Mouse (Mus musculus): ENCODE measurements around the gene Gm38431. TPM values are rescaled to one million over a fixed set of nuclear protein-coding genes. Genes with fewer than 3 reads are reported as not detected.

Gene Gm38431
- polyA plus RNA-seq, 1 experiment from 2014 or later, result 0.91 TPM

- H3K4me1 ChIP-seq (replicated peaks; ENCODE audit: insufficient read depth, low read length), result no peaks in the 10 kb centered on the region
- WGBS, result 77% methylated on average over 6 of the region's 6 CpGs
These were observed 22.0 kb upstream of the Gm38431 start for GRCm38 (mm10) chr9:21113751-21114150.

GRCm38 (mm10) chr9:21107607-21108237 lies 15.9 kb upstream of the Gm38431 start:
- Histone ChIP-seq H3K4me2 (ENCODE audit: low read length) (no peak overlapping the region), H3K27me3 (ENCODE audit: insufficient read depth, low read length) (no peaks in the 10 kb centered on the region), H3K4me3 (replicated peaks; ENCODE audit: low read depth, low read length) (no peak overlapping the region), H3K4me1 (replicated peaks; ENCODE audit: insufficient read depth, low read length) (no peaks in the 10 kb centered on the region), H3K9me3 (replicated peaks; ENCODE audit: low read length) (no peaks in the 10 kb centered on the region), H3K27ac (no peak overlapping the region), H3K36me3 (ENCODE audit: insufficient read depth, low read length) (no peaks in the 10 kb centered on the region), H3K9ac (ENCODE audit: low read depth, low read length) (no peak overlapping the region)
- DNase-seq (ENCODE audit: low spot score) (no peak), ATAC-seq (replicated peaks; ENCODE audit: low FRiP score, low read depth) (no peak)
- WGBS, result 50% methylated on average over 23 of the region's 23 CpGs
- TF ChIP-seq CTCF (IDR thresholded peaks at IDR 0.05; ENCODE audit: low read depth), result no peak

More at GRCm38 (mm10) chr9:21113751-21114150, 22.0 kb upstream of the Gm38431 start:
- no peaks in the 10 kb centered on the region for H3K36me3 ChIP-seq (ENCODE audit: insufficient read depth, low read length)
- no peak for DNase-seq (ENCODE audit: low spot score)
- ATAC-seq (replicated peaks; ENCODE audit: low FRiP score, low read depth), result no peak
- H3K27me3 ChIP-seq (ENCODE audit: insufficient read depth, low read length), result no peaks in the 10 kb centered on the region
- no peak for TF ChIP-seq CTCF (IDR thresholded peaks at IDR 0.05; ENCODE audit: low read depth)
- H3K4me3 ChIP-seq (replicated peaks; ENCODE audit: low read depth, low read length), result no peak overlapping the region
- H3K9ac ChIP-seq (ENCODE audit: low read depth, low read length), result no peak overlapping the region
- no peak overlapping the region for H3K4me2 ChIP-seq (ENCODE audit: low read length)
- no peaks in the 10 kb centered on the region for H3K9me3 ChIP-seq (replicated peaks; ENCODE audit: low read length)
- H3K27ac ChIP-seq, result no peak overlapping the region

GRCm38 (mm10) chr9:21105760-21106564 lies 14.2 kb upstream of the Gm38431 start:
- 64% methylated on average over 5 of the region's 5 CpGs for whole genome bisulfite sequencing
- TF ChIP-seq CTCF (IDR thresholded peaks at IDR 0.05; ENCODE audit: low read depth), result no peak

GRCm38 (mm10) chr9:21104814-21105213 lies 13.0 kb upstream of the Gm38431 start:
- H3K4me3 ChIP-seq (replicated peaks; ENCODE audit: low read depth, low read length), result no peak overlapping the region
- no peak for ATAC-seq (replicated peaks; ENCODE audit: low FRiP score, low read depth)
- no peaks in the 10 kb centered on the region for H3K4me1 ChIP-seq (replicated peaks; ENCODE audit: insufficient read depth, low read length)
- H3K9me3 ChIP-seq (replicated peaks; ENCODE audit: low read length), result no peaks in the 10 kb centered on the region
- DNase-seq (ENCODE audit: low spot score), result no peak
- H3K4me2 ChIP-seq (ENCODE audit: low read length), result no peak overlapping the region
- no peak overlapping the region for H3K9ac ChIP-seq (ENCODE audit: low read depth, low read length)
- no peak for TF ChIP-seq CTCF (IDR thresholded peaks at IDR 0.05; ENCODE audit: low read depth)
- 88% methylated on average over 6 of the region's 6 CpGs for WGBS
- H3K27me3 ChIP-seq (ENCODE audit: insufficient read depth, low read length), result no peaks in the 10 kb centered on the region
- H3K36me3 ChIP-seq (ENCODE audit: insufficient read depth, low read length), result no peaks in the 10 kb centered on the region
- H3K27ac ChIP-seq, result no peak overlapping the region

More at GRCm38 (mm10) chr9:21105760-21106564, 14.2 kb upstream of the Gm38431 start:
- Histone ChIP-seq H3K4me3 (replicated peaks; ENCODE audit: low read depth, low read length) (no peak overlapping the region), H3K4me2 (ENCODE audit: low read length) (no peak overlapping the region), H3K27me3 (ENCODE audit: insufficient read depth, low read length) (no peaks in the 10 kb centered on the region), H3K9me3 (replicated peaks; ENCODE audit: low read length) (no peaks in the 10 kb centered on the region), H3K36me3 (ENCODE audit: insufficient read depth, low read length) (no peaks in the 10 kb centered on the region), H3K9ac (ENCODE audit: low read depth, low read length) (no peak overlapping the region), H3K4me1 (replicated peaks; ENCODE audit: insufficient read depth, low read length) (no peaks in the 10 kb centered on the region), H3K27ac (no peak overlapping the region)
- ATAC-seq (replicated peaks; ENCODE audit: low FRiP score, low read depth) (0 out of 2 replicates have a peak, but pooled peaks have one; percentile 15), DNase-seq (ENCODE audit: low spot score) (no peak)

GRCm38 (mm10) chr9:21102076-21102475 lies 10.3 kb upstream of the Gm38431 start:
- no peaks in the 10 kb centered on the region for H3K4me1 ChIP-seq (replicated peaks; ENCODE audit: insufficient read depth, low read length)

GRCm38 (mm10) chr9:21100447-21101161 lies 8.8 kb upstream of the Gm38431 start:
- H3K9me3 ChIP-seq (replicated peaks; ENCODE audit: low read length), result no peaks in the 10 kb centered on the region
- H3K4me1 ChIP-seq (replicated peaks; ENCODE audit: insufficient read depth, low read length), result no peaks in the 10 kb centered on the region
- no peak for DNase-seq (ENCODE audit: low spot score)
- H3K36me3 ChIP-seq (ENCODE audit: insufficient read depth, low read length), result no peaks in the 10 kb centered on the region
- H3K9ac ChIP-seq (ENCODE audit: low read depth, low read length), result no peak overlapping the region
- H3K4me2 ChIP-seq (ENCODE audit: low read length), result no peak overlapping the region
- no peak for TF ChIP-seq CTCF (IDR thresholded peaks at IDR 0.05; ENCODE audit: low read depth)
- ATAC-seq (replicated peaks; ENCODE audit: low FRiP score, low read depth), result no peak
- H3K4me3 ChIP-seq (replicated peaks; ENCODE audit: low read depth, low read length), result no peak overlapping the region
- no peaks in the 10 kb centered on the region for H3K27me3 ChIP-seq (ENCODE audit: insufficient read depth, low read length)
- 47% methylated on average over 15 of the region's 15 CpGs for WGBS
- H3K27ac ChIP-seq, result no peak overlapping the region

More at GRCm38 (mm10) chr9:21102076-21102475, 10.3 kb upstream of the Gm38431 start:
- TF ChIP-seq CTCF (IDR thresholded peaks at IDR 0.05; ENCODE audit: low read depth), result no peak
- H3K4me2 ChIP-seq (ENCODE audit: low read length), result no peak overlapping the region
- H3K9me3 ChIP-seq (replicated peaks; ENCODE audit: low read length), result no peaks in the 10 kb centered on the region
- no peak overlapping the region for H3K27ac ChIP-seq
- no peak overlapping the region for H3K4me3 ChIP-seq (replicated peaks; ENCODE audit: low read depth, low read length)
- no peak for DNase-seq (ENCODE audit: low spot score)
- WGBS, result 93% methylated on average over 2 of the region's 2 CpGs
- no peaks in the 10 kb centered on the region for H3K27me3 ChIP-seq (ENCODE audit: insufficient read depth, low read length)
- no peak overlapping the region for H3K9ac ChIP-seq (ENCODE audit: low read depth, low read length)
- no peaks in the 10 kb centered on the region for H3K36me3 ChIP-seq (ENCODE audit: insufficient read depth, low read length)
- no peak for ATAC-seq (replicated peaks; ENCODE audit: low FRiP score, low read depth)
